Mouse (Mus musculus) fibroblast of lung, adult 2 months (primary cell): ENCODE data around the gene Fam98c.
"Not testable (repeated sequence)": the region's sequence is repeated elsewhere in the genome, so short reads cannot be mapped to it uniquely, and the experiment has no call there.

ENCODE experiments used
- DNase-seq: peaks from one replicate; pipeline ENCODE4 v3.0.0-alpha.2; 2011; ENCODE audit warnings: low read depth

The Fam98c gene

GRCm38 (mm10) chr7:29158264-29158663 is 2.2 kb upstream of the Fam98c start:
- no peak for DNase-seq

DNA sequence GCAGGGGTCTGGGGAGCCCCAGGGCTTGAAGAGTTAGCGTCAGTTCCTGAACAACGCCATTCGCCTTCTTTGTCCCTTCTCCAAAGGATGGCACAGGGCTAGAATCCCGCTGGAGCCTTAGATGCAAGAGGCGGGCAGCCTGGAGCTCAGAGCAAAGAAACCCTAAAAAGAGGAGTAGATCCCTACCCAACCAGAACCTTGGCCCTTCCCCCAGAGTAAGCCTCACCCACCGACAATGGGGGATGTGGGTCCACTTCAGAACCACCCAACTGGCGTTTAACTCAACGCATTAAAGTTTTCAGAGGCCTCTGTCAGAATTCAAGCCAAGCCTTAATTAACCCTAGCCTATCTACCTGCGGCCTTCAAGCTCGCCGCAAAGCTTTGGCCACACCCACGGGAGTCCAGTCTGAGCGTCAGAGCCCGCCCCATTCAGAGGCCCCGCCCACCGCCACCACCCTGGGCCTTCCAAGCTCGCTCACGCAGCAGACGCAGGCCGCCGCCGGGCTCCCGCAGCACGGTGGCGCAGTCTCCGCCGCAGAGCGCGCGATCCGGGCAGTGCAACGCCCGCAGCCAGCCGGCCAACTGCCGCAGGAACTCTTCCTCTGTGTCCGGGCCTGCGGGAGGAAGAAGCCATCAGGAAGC is 717 bp downstream of the Fam98c start:
- peak; percentile 34 for DNase-seq

DNA sequence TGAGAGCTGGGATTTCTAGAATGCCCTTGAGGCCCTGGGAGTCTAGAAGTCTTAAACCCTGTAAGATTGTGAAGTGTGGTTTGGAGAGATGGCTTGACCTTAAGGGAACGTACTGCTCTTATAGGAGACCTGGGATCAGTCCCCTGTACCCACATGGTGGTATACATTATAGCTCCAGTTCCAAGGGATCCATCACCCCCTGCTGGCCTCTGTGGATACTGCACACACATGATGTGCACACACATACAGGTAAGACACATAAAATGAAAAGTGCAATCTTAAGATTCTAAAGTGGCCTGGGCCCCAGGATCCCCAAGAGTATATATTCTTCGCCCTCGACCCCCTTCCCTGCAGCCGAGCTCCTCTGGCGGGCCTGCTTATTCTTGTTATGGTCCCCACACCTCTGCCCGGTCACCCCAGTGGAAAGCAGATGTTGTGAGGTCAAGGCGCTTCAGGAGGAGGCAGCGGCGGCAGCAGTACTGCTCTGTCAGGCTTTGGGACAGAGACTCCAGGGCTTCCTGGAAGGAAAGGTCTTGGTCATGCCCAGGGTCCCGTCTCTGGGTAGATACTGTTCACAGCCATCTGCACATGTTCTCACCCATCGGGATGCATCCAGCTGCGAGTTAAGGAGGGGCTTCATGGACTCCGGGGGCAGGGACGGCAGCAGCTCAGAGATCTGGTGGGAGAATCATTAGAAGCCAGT is 1.9 kb downstream of the Fam98c start:
- DNase-seq, result no peak

DNA sequence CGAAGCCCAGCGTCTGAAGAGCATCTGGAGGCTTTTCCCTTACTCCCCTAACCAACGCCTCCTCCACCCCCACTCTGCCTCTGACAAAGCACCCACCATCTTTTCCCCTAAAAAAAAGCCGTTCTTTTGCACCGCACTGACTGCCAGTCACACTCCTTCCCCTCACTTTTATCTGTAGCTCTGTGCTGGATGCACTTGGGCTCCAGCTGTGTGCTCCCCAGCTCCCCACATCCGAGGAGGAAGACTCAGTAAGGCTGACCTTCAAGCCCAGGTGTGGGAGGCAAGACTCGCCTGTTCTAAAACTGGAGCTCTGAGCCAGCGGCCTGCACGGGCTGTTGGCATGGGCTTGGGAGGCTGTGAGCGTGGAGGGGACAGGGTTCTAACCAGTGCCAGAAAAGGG is 4.5 kb downstream of the Fam98c start:
- DNase-seq, result no peak

DNA sequence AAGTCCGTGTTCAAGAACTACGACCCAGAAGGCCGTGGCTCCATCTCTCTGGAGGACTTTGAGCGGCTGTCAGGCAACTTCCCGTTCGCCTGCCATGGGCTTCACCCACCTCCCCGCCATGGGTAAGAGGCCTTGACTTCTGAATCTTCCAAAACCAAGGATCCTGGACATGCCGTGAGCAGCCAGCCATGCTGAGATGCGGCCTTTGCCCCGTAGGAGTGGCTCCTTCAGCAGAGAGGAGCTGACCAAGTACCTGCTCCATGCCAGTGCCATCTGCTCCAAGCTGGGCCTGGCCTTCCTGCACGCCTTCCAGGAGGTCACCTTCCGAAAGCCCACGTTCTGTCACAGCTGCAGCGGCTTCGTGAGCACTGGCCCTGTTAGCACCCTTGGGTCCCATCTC is 7.3 kb downstream of the Fam98c start:
- no peak for DNase-seq

DNA sequence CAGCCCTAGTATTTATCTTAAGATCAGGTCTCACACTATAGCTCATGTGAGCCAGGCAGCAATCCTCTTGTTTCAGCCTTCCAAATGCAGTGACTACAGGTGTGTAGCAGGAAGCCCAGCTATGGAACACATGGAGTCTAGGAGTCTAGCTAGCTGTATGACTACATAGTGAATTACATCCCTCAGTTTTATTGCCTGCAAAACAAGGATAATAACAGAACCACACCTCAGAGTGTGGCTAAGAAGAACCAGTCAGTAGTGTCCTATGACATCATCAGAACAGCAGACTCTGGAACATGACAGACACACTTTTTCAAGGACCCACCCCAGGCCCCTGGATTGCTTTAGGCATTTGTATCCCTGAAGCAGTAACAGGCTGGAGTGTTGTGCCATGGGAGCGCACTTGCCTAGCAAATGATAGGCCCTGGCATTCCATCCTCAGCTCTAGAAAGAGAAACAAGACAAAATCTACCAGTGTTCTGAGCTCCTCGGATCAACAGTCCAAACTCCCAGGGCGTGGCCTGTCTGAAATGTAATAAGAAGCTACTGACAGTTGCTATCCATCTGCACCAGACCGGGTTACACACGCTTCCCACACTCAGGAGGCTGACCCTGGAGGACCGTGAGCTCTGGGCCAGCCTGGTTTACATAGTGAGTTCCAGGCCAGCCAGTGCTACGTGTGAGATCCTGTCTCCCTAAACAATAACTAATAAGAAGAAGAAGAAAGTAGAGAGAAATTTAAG is 9.2 kb downstream of the Fam98c start:
- no peak for DNase-seq

- DNase-seq, result no peak
Measured at GRCm38 (mm10) chr7:29144006-29144405, 12.0 kb downstream of the Fam98c start.

GRCm38 (mm10) chr7:29141416-29141815 is 14.6 kb downstream of the Fam98c start:
- no peak for DNase-seq

DNA sequence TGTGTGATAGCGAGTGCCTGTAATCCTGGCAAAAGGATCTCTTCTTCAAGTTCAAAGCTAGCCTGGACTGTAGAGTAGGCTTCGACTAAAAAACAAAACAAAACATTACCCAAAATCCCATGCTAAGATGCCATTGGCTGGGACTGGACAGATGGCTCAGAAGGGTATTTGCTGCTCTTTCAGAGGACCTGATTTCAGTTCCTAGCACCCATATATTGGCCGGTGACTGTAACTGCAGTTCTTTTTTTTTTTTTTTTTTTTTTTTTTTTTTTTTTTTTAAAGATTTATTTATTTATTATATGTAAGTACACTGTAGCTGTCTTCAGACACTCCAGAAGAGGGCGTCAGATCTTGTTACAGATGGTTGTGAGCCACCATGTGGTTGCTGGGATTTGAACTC is 16.8 kb downstream of the Fam98c start:
- DNase-seq, result not testable (repeated sequence)

- DNase-seq, result no peak
Measured at GRCm38 (mm10) chr7:29137429-29137828, 18.6 kb downstream of the Fam98c start.

DNA sequence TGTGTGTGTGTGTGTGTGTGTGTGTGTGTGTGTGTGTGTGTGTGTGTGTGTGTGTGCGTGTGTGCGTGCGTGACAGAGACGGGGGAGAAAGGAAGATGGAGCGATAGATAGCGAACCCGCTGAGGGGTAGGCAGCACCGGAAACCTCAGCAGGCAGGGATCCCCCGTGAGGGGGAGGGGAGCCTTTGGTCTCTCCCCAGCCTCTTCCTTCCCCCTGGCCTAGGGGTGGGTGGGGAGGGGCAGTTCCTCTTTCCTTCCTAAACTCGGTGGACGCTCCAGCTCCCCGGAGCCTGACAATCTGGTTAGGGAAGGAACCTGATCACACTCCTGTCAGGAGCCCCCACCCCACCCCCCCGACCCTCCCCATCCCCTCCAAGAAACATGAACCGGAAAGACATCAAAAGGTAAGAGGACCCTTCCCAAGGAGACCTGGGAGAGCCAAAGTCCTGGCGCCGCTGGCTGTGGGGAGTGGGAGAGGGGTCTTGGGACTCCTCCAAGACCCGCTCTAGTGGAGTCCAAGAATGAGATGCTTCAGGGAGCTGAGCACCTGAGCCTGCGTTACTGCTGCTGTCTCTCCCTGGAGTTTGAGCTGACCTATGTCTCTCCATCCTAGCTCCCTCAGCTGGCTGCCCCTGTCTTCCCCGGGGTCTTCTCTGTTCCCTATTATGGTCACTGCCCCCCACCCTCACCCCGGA is 21.2 kb downstream of the Fam98c start, which contains the start of gene Rasgrp4:
TSS of gene Rasgrp4 (plus strand) at position 159 of the 694 bp plus-strand sequence.
- DNase-seq, result no peak

GRCm38 (mm10) chr7:29134230-29134629 is 21.8 kb downstream of the Fam98c start:
- DNase-seq, result no peak

DNA sequence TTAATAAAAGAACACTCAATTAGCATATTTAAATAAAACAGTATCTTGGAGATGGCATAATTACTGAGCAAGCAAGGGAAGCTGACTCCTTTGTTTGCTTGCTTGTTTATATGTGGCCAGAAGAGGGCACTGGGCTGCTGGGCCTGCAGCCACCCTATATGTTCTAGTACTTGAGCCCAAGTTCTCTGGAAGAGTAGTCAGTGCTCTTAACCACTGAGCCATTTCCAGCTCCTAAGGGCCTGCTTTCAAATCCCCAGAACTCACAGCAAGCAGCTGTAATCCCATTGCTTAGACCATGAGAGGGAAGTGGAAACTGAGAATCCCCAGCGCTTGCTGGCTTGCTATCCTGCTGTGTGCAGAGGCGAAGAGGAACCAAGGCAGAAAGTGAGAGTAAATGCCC is 27.3 kb downstream of the Fam98c start:
- DNase-seq, result no peak

- DNase-seq, result peak; percentile 30
Measured at GRCm38 (mm10) chr7:29126173-29126915, 29.7 kb downstream of the Fam98c start.

DNA sequence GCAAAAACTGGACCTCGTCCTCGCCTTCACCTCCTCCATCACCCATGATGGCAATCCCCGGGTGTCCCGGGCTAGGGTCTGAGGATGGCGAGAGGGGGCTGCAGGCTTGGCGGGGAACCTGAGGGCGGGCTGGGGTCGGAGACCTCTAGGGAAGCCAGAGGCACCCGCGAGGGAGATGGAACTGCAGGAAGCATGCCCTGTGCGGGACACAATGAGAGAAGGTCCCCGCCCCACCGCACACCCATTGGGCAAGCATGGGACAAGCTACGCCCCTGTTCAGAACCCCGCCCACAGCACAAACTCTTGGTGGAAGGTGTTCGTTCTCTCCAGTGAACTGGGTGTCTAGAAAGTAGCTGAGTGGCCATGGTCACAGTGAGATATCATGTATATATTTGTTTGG is 31.1 kb downstream of the Fam98c start, which contains the start of gene Ryr1:
TSS of gene Ryr1 (minus strand) at position 210 of the 400 bp plus-strand sequence.
- DNase-seq, result no peak

DNA sequence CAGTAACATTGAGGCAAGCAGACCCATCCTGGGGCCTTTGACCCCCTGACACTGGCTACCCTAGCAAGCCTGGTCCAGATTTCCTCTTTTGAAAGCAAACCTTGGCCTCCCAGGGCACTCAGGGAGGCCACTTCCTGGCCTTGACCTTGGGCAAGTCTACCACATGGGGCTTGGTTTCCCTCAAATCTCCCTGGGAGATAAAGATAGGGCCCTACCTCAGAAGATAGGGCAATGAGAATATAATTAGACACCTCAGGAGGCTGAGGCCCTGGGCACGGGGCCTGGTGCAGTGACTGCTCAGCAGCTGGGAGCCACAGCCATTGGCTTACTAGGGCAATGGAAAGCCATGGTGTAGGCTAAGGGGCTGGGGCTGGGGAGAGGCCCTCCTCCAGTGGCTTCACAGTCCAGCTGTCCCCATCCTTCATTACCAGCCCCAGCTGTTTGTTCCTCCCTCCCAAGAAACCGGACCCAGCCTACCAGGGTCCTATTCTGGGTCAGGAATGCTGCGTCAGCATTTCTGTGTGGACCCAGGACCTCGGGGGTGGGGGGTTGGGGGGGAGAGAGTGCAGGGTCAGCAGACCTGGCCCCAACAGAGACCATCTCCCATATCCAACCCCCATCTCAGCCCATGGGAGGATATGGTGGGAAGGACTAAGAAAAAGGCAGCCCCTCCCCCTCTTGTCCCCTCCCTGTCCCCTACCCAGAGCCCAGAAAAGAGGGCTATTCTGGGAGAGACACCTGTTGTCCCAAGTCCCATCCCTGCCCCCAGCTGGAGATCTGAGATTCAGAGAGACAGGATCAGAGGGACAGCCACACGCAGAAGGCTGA is 32.3 kb downstream of the Fam98c start:
- DNase-seq, result no peak

DNA sequence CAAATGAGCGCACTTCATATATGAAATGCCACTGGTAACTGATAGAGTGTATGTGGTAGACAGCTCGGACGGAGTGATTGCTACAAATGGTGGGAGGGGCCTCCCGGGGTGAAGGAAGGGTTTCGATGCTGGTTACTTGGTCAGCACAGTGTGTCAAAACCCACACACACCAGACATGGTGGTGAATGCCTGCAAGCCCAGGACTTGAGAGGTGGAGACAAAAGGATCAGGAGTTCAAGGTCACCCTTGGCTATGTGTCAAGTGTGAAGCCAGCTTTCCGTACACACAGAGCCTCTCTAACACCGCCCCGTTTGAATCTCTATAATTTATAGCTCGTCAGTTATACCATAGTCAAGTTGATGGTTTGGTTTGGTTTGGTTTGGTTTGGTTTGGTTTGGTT is 33.2 kb downstream of the Fam98c start:
- no peak for DNase-seq

DNA sequence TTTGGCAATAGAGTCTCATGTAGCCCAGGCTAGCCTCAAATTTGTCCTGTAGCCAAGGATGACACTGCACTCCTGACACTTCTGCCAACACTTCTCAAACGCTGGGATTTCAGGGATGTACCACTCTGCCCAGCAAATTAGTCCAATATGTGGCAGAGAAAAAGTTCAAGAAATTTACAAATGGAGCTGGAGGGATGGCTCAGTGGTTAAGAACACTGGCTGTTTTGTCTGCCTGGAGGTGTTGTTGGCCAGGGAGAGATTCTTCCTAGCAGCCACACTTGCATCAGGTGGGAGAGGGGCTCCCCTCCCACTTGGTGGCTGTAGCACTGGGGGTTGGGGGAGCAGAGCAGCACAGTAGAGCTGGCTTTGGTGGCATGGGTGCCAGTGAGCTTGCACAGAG is 36.5 kb downstream of the Fam98c start:
- no peak for DNase-seq

DNA sequence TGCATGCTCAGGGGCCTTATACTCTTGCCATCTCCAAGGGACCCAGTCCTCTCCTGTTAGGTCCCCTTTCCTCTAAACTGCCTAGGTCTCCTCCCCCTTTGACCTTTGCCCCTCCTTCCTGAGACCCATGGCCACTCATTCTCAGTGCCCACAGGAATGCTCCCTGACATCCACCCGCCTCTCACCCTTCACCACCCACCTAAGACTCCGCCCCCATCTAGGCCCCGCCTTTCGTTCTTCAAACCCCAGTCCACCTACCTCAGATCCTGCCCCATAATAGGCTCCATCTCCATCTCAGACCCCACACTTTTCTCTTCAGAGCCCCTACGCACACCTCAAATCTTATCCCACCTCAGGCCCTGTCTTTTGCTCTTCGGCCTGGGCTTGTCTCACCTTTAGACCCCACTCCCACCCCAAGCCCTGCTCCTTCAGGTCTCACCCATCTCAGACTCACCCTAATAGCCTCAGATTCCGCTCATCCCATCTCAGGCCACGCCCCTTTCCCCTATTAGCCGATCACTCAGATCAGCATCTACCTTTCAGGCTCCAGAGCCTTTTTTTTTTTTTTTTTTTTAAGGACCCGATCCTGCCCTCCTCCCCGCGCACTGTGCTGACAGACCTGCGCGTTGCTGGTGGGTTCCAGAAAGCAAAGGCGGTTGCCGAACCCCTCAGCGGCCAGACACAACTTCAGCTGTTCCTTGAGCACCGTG is 37.7 kb downstream of the Fam98c start:
- DNase-seq, result no peak
